Mouse (Mus musculus) heart, embryonic 14.5 days (tissue): ENCODE measurements at regions not wholly inside any gene's neighbourhood (a gene's known extent, or its start where the extent isn't known, plus 50 kb on each side); places are given as distances from the start of the nearest gene placed in this dataset.

Experiments used
- ATAC-seq: fragments of 200-750 bp; cut with Nextera tagmentation; 2 replicates; pipeline ENCODE4 v1.8.0; 2017; ENCODE audit warnings: low read depth, moderate TSS enrichment; ENCODE audit not compliant: insufficient number of reproducible peaks, insufficient read depth, low FRiP score
- H3K27ac ChIP-seq, 2 experiments: fragments of 200-500 bp in 1 of 2; fragments of 300-500 bp in 1 of 2; sonication (generic) in 1 of 2; replicated peaks in 1 of 2; 2 replicates each; pipeline ENCODE4 v1.5.1; 2012 to 2014; ENCODE audit warnings: low read depth in 2 of 2, low read length in 2 of 2, control low read depth in 1 of 2, mild to moderate bottlenecking in 1 of 2, mixed read lengths in 1 of 2; ENCODE audit not compliant: control insufficient read depth in 1 of 2, insufficient read depth in 1 of 2
- H3K27me3 ChIP-seq: fragments of 300-500 bp; sonication (generic); 2 replicates; pipeline ENCODE4 v1.6.1; 2014; ENCODE audit warnings: mild to moderate bottlenecking, low read length, control low read depth; ENCODE audit not compliant: control insufficient read depth, insufficient read depth
- H3K36me3 ChIP-seq: fragments of 300-500 bp; sonication (generic); 2 replicates; pipeline ENCODE4 v1.6.1; 2014; ENCODE audit warnings: mild to moderate bottlenecking, control low read depth, low read length, mixed read lengths; ENCODE audit not compliant: control insufficient read depth, insufficient read depth
- H3K4me1 ChIP-seq, 2 experiments: fragments of 200-500 bp in 1 of 2; fragments of 300-500 bp in 1 of 2; sonication (generic) in 1 of 2; 2 replicates each; pipeline ENCODE4 v1.6.1; 2012 to 2014; ENCODE audit warnings: low read length in 2 of 2, control low read depth in 1 of 2, mixed read lengths in 1 of 2; ENCODE audit not compliant: control insufficient read depth in 2 of 2, insufficient read depth in 2 of 2
- H3K4me2 ChIP-seq: fragments of 300-500 bp; sonication (generic); 2 replicates; pipeline ENCODE4 v1.6.1; 2014; ENCODE audit warnings: mild to moderate bottlenecking, low read length
- H3K4me3 ChIP-seq, 2 experiments: fragments of 200-500 bp in 1 of 2; fragments of 300-500 bp in 1 of 2; sonication (generic) in 1 of 2; 2 replicates each; pipeline ENCODE4 v1.5.1; 2012 to 2014; ENCODE audit warnings: low read length in 2 of 2, mild to moderate bottlenecking in 2 of 2, control low read depth in 1 of 2, low read depth in 1 of 2, moderate library complexity in 1 of 2; ENCODE audit not compliant: control insufficient read depth in 1 of 2, insufficient read depth in 1 of 2
- H3K9ac ChIP-seq: fragments of 300-500 bp; sonication (generic); 2 replicates; pipeline ENCODE4 v1.6.1; 2014; ENCODE audit warnings: mild to moderate bottlenecking, low read length
- H3K9me3 ChIP-seq: fragments of 300-500 bp; sonication (generic); 2 replicates; pipeline ENCODE4 v1.6.1; 2016; ENCODE audit warnings: low read length, control low read depth; ENCODE audit not compliant: control insufficient read depth
- WGBS: fragments of 180-500 bp; shearing (Covaris S2); extraction: QIAGEN DNeasy Blood & Tissue Kit; methylation state at CpG from one replicate; pipeline ENCODE4 v1.1.7; 2014; 5-methylcytosine and 5-hydroxymethylcytosine counted together

DNA sequence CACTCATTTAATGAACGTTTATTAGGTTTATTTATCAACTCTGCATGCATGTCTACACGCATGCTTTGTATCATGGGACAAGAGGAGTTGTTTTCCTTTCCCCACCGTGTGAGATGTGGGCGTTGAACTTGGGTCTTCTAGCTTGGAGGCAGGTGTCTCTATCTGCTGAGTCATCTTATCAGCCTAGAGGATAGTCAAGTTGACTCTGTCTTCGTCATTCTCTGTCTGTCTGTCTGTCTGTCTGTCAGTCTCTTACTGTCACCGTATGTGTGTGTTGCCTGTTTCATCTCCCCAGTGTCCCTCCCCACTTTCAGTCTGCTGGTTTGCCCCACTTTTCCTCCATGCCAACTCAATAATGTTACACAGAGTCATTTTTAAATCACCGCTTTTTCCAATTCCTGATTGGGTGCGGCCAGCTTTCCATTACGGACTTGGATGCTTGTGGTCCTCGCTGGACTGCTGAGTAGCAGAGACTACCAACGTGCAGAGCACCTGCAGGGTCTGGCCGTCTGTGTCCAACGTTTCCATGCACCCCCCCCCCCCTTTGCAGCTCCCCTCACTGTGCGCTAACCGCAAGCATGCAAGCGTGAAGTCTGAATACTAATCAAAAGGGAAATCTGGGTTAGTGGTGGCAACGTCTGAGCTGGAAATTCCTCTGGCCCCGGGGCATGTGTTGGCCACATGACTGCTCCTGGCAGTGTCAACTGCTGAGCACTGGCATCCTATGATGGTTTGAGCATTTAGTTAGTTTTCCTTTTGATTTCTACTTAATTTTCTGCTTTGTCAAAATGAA lies 155.7 kb upstream of the Sox4 start:
- Histone ChIP-seq H3K27me3 (no peaks in the 10 kb centered on the region), H3K4me3 (no peak overlapping the region), H3K9me3 (0 out of 2 replicates have a peak, but pooled peaks cover 2% of the 10 kb centered on the region), H3K9ac (no peak overlapping the region), H3K36me3 (no peaks in the 10 kb centered on the region), H3K4me2 (no peak overlapping the region), H3K27ac (no peak overlapping the region), H3K4me1 (no peaks in the 10 kb centered on the region)
- 81% methylated on average over 18 of the region's 18 CpGs for WGBS
- ATAC-seq: no peak

DNA sequence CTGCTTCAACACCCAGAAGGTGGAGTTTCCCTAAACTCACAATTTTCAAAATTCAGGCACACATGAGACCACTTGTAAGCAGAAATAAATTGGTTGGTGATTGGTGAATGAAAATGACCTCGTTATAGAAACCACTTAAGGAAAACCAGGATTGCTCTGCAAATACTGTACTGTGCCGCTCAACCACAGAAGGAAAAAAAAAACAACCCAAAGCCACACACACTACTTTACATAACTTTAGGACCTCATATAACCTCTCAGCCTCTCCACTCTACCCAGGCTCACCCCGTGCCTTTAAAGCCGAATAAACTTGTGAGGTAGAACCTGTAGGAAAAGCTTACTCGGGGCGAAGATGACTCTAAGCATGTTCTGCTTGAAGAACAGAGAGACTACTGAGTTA lies 154.7 kb upstream of the Sox4 start:
- Histone ChIP-seq H3K4me1 (no peaks in the 10 kb centered on the region), H3K27me3 (no peaks in the 10 kb centered on the region), H3K9me3 (0 out of 2 replicates have a peak, but pooled peaks cover 2% of the 10 kb centered on the region), H3K36me3 (no peaks in the 10 kb centered on the region), H3K9ac (no peak overlapping the region), H3K4me3 (no peak overlapping the region), H3K27ac (no peak overlapping the region), H3K4me2 (no peak overlapping the region)
- ATAC-seq: no peak
- 86% methylated on average over 6 of the region's 6 CpGs for WGBS

DNA sequence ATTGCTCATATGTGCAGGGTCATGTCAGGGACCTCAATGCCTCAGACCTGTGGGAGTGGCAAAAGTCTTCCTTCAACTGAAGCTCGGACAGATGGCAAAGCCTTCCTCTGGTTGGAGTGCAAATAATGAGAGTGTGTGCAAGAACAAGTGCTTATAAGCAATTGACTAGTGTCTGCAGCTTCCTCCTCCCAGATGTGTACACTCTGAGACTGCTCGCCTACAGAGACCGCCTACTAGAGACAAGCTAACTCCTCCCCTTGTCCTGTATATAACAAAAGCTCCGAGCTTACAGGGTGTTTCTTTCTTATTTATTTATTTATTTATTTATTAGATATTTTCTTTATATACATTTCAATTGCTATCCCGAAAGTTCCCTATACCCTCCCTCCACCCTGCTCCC lies 138.7 kb upstream of the Sox4 start:
- Histone ChIP-seq H3K9me3 (peaks cover 7% of the 10 kb centered on the region), H3K27ac (no peak overlapping the region), H3K4me1 (no peaks in the 10 kb centered on the region), H3K27me3 (no peaks in the 10 kb centered on the region), H3K9ac (no peak overlapping the region), H3K4me2 (no peak overlapping the region), H3K4me3 (no peak overlapping the region), H3K36me3 (no peaks in the 10 kb centered on the region)
- 86% methylated on average over 5 of the region's 5 CpGs for whole genome bisulfite sequencing
- no peak for ATAC-seq

DNA sequence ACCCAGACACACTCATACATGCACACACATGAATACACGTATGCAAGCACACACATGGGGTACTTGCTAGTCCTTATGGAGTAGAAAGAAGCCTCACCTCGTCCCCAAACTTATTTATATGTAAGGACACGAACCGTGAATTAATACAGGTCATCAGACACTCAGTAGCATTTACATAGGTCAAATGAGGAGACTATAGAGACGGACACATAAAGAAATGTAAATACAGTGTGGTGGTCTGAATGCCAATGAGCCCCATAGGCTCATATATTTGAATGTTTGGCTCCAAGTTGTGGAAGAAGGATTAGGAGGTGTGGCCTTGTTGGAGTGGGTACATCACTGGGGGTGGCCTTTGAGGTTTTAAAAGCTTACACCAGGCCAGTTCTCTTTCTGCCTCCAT lies 133.3 kb upstream of the Sox4 start:
- no peak for ATAC-seq
- H3K27me3 ChIP-seq: no peaks in the 10 kb centered on the region
- no peak overlapping the region for H3K4me3 ChIP-seq
- 82% methylated on average over 5 of the region's 5 CpGs for WGBS
- no peaks in the 10 kb centered on the region for H3K36me3 ChIP-seq
- peaks cover 7% of the 10 kb centered on the region for H3K9me3 ChIP-seq
- no peak overlapping the region for H3K4me2 ChIP-seq
- no peaks in the 10 kb centered on the region for H3K4me1 ChIP-seq
- H3K9ac ChIP-seq: no peak overlapping the region
- no peak overlapping the region for H3K27ac ChIP-seq

DNA sequence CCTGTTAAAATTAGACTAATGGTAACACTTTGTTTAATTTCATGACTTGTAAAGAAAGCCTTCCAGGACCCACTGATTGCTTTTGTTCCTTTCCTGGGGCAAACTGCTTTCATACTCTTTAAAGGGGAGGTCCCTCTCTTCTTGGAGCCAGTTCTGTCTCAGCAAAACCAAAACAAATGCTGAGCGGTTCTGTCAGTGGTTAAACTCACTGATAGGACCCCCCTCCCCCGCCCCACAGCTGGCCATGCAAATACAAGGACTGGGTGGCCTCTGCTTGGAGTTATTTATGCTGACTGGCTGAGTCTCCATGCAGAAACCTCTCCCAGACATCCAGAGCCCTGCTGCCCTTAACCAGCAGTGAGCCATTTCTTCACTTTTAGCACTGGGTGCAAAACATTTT lies 127.6 kb upstream of the Sox4 start:
- H3K4me1 ChIP-seq: no peaks in the 10 kb centered on the region
- H3K27ac ChIP-seq: no peak overlapping the region
- H3K4me2 ChIP-seq: no peak overlapping the region
- no peaks in the 10 kb centered on the region for H3K27me3 ChIP-seq
- 16% methylated on average over 2 of the region's 2 CpGs for WGBS
- no peak for ATAC-seq
- no peaks in the 10 kb centered on the region for H3K9me3 ChIP-seq
- no peak overlapping the region for H3K4me3 ChIP-seq
- H3K36me3 ChIP-seq: no peaks in the 10 kb centered on the region
- no peak overlapping the region for H3K9ac ChIP-seq

DNA sequence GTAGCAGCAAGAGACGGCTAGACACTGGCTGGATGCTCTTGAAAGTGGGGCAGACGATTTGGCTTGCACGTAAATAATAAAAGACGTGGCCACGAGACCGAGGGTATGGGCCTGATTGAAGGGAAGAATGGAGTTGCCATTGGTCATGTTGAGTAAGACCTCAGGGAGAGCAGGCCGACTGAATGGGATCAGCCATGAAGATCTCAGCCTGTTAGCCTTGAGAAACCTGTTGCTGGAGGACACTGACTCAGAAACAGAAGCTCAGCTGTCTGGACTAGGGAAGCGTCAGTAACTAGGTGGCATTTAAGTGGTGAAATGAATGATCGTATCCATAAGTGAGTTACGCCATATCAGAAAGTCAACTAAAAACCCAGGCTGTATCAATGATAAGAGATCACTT lies 126.3 kb upstream of the Sox4 start:
- H3K4me1 ChIP-seq: no peaks in the 10 kb centered on the region
- no peaks in the 10 kb centered on the region for H3K9me3 ChIP-seq
- H3K9ac ChIP-seq: no peak overlapping the region
- ATAC-seq: no peak
- H3K36me3 ChIP-seq: no peaks in the 10 kb centered on the region
- 93% methylated on average over 10 of the region's 10 CpGs for WGBS
- H3K4me3 ChIP-seq: no peak overlapping the region
- H3K27ac ChIP-seq: no peak overlapping the region
- H3K4me2 ChIP-seq: no peak overlapping the region
- H3K27me3 ChIP-seq: no peaks in the 10 kb centered on the region

DNA sequence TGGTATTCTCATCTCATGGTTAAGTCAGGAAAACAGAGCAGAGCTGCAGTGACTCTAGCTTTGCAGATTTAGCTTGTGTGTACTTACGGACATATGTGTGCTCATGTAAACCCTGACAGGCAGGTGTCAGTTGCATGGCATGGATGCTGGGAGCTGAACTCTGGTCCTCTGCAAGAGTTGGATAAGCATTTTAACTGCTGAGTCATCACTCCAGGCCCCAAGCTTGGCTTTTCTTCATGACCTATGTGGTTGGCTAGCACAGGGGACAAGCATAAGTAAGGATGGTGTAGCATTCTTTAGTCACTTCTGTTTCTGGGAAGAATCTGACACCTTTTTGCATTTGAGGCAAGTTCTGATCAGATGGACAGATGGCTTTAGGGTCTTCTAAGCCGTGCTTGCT lies 120.1 kb upstream of the Sox4 start:
- no peak for ATAC-seq
- 92% methylated on average over 2 of the region's 2 CpGs for WGBS

DNA sequence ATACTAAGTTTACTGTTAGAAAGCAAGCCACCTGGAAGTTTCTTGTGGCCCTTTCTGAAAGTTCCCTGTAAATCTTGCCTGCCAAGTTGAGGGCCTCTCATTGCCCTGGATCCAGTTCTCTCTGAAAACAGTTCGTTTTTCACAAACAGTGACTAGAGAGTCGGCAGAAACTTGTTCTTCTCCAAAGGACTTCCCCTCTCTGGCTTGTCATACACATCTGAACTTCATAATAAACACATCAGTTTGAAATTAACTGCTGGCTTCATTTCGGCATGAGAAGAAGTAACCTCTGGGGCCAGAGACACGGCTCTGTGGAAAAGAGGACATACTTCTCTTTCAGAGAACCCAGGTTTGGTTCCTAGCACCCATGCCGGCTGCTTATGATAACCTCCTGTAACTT lies 110.4 kb upstream of the Sox4 start:
- H3K36me3 ChIP-seq: no peaks in the 10 kb centered on the region
- ATAC-seq: no peak
- no peak overlapping the region for H3K9ac ChIP-seq
- no peaks in the 10 kb centered on the region for H3K27me3 ChIP-seq
- H3K4me1 ChIP-seq: peaks cover 8 to 11% of the 10 kb centered on the region in 2 experiments
- H3K4me2 ChIP-seq: no peak overlapping the region
- no peaks in the 10 kb centered on the region for H3K9me3 ChIP-seq
- 88% methylated on average over 5 of the region's 5 CpGs for WGBS
- H3K4me3 ChIP-seq: no peak overlapping the region
- no peak overlapping the region for H3K27ac ChIP-seq

More for the DNA sequence above, 120.1 kb upstream of the Sox4 start:
- no peak overlapping the region for H3K27ac ChIP-seq
- H3K9me3 ChIP-seq: no peaks in the 10 kb centered on the region
- no peak overlapping the region for H3K4me2 ChIP-seq
- H3K4me1 ChIP-seq: no peaks in the 10 kb centered on the region
- no peak overlapping the region for H3K9ac ChIP-seq
- H3K4me3 ChIP-seq: no peak overlapping the region
- H3K27me3 ChIP-seq: no peaks in the 10 kb centered on the region
- H3K36me3 ChIP-seq: no peaks in the 10 kb centered on the region
